Mouse (Mus musculus) lung, postnatal 0 days (tissue): ENCODE data around the gene Lcp1. TPM values are rescaled to one million over a fixed set of nuclear protein-coding genes. Genes with fewer than 3 reads are reported as not detected.
A peak's percentile ranks its signal among the peaks of the same experiment; 100 is the strongest.

ENCODE experiments used
- ATAC-seq: fragments of 200-750 bp; cut with Nextera tagmentation; 2 replicates; pipeline ENCODE4 v1.8.0; 2017; ENCODE audit warnings: moderate library complexity
- DNase-seq: peaks from one replicate; pipeline ENCODE4 v3.0.0-alpha.2; 2016; ENCODE audit warnings: low spot score
- H3K27ac ChIP-seq: fragments of 300-500 bp; sonication (generic); 2 replicates; pipeline ENCODE4 v1.5.1; 2014; ENCODE audit warnings: antibody characterized with exemption, mild to moderate bottlenecking, low read length, mixed read lengths
- H3K27me3 ChIP-seq: fragments of 300-500 bp; sonication (generic); replicated peaks from 2 replicates; pipeline ENCODE4 v1.6.1; 2014; ENCODE audit warnings: low read length, mixed read lengths; ENCODE audit not compliant: insufficient read depth
- H3K36me3 ChIP-seq: fragments of 300-500 bp; sonication (generic); 2 replicates; pipeline ENCODE4 v1.6.1; 2014; ENCODE audit warnings: low read length, mixed read lengths; ENCODE audit not compliant: insufficient read depth
- H3K4me1 ChIP-seq: fragments of 300-500 bp; sonication (generic); 2 replicates; pipeline ENCODE4 v1.6.1; 2014; ENCODE audit warnings: antibody characterized with exemption, low read depth, low read length, mixed read lengths; ENCODE audit not compliant: insufficient read depth
- H3K4me2 ChIP-seq: fragments of 300-500 bp; sonication (generic); replicated peaks from 2 replicates; pipeline ENCODE4 v1.6.1; 2014; ENCODE audit warnings: low read depth, mild to moderate bottlenecking, low read length, moderate library complexity, mixed read lengths
- H3K4me3 ChIP-seq: fragments of 300-500 bp; sonication (generic); 2 replicates; pipeline ENCODE4 v1.5.1; 2014; ENCODE audit warnings: low read depth, low read length
- H3K9ac ChIP-seq: fragments of 300-500 bp; sonication (generic); replicated peaks from 2 replicates; pipeline ENCODE4 v1.6.1; 2014; ENCODE audit warnings: low read depth, mild to moderate bottlenecking
- H3K9me3 ChIP-seq: fragments of 300-500 bp; sonication (generic); 2 replicates; pipeline ENCODE4 v1.6.1; 2016; ENCODE audit warnings: low read length, mixed read lengths
- CTCF ChIP-seq: IDR thresholded peaks from 2 replicates; pipeline ENCODE4 v1.5.1; 2016; ENCODE audit warnings: antibody characterized with exemption, mild to moderate bottlenecking
- EP300 ChIP-seq: IDR thresholded peaks from 2 replicates; pipeline ENCODE4 v1.6.1; 2016; ENCODE audit warnings: antibody characterized with exemption, mild to moderate bottlenecking, control low read depth
- WGBS: fragments of 180-500 bp; shearing (Covaris S2); extraction: QIAGEN DNeasy Blood & Tissue Kit; methylation state at CpG from one replicate; pipeline ENCODE4 v1.1.7; 2014; 5-methylcytosine and 5-hydroxymethylcytosine counted together
- microRNA-seq: library from miRNA; unstranded; fragments of <30 nt; microRNA quantifications from one replicate; pipeline ENCODE4, GENCODE M21; 2016
- polyA plus RNA-seq: library from polyadenylated mRNA; unstranded; fragments of >200 nt; fragmentation: Nextera tagmentation; extraction: Ambion mirVana; gene quantifications from 2 replicates; pipeline ENCODE4 v1.2.1, GENCODE M21; 2015

The Lcp1 gene
- polyA plus RNA-seq, 1 experiment from 2014 or later: 73.7 TPM

- ATAC-seq: no peak
These were observed 138.6 kb downstream of the Lcp1 start for GRCm38 (mm10) chr14:75269531-75269930.

GRCm38 (mm10) chr14:75279716-75280115, 148.8 kb downstream of the Lcp1 start:
- ATAC-seq (no peak), DNase-seq (no peak)
- WGBS: 80% methylated on average over 6 of the region's 6 CpGs
- Histone ChIP-seq H3K9ac (no peak overlapping the region), H3K27me3 (no peaks in the 10 kb centered on the region), H3K4me2 (no peak overlapping the region), H3K27ac (no peak overlapping the region), H3K36me3 (no peaks in the 10 kb centered on the region), H3K4me1 (no peaks in the 10 kb centered on the region; the same call in 1 of the 2 replicates), H3K4me3 (no peak overlapping the region), H3K9me3 (no peaks in the 10 kb centered on the region)
- no peak for TF ChIP-seq CTCF
- TF ChIP-seq EP300: no peak

More at GRCm38 (mm10) chr14:75269531-75269930, 138.6 kb downstream of the Lcp1 start:
- no peak overlapping the region for H3K9ac ChIP-seq
- H3K9me3 ChIP-seq: no peaks in the 10 kb centered on the region
- no peaks in the 10 kb centered on the region for H3K36me3 ChIP-seq
- 82% methylated on average over 5 of the region's 5 CpGs for WGBS
- DNase-seq: no peak
- H3K4me3 ChIP-seq: no peak overlapping the region
- H3K27me3 ChIP-seq: no peaks in the 10 kb centered on the region
- H3K4me1 ChIP-seq: no peaks in the 10 kb centered on the region
- TF ChIP-seq CTCF: no peak
- no peak for TF ChIP-seq EP300
- H3K4me2 ChIP-seq: no peak overlapping the region
- no peak overlapping the region for H3K27ac ChIP-seq

- 31% methylated on average over 5 of the region's 5 CpGs for WGBS
These were observed 149.5 kb downstream of the Lcp1 start for GRCm38 (mm10) chr14:75280406-75280805.

More at GRCm38 (mm10) chr14:75280406-75280805, 149.5 kb downstream of the Lcp1 start:
- no peak for TF ChIP-seq CTCF
- TF ChIP-seq EP300: no peak
- Histone ChIP-seq H3K27ac (no peak overlapping the region), H3K9me3 (no peaks in the 10 kb centered on the region), H3K27me3 (no peaks in the 10 kb centered on the region), H3K4me1 (no peaks in the 10 kb centered on the region; the same call in 1 of the 2 replicates), H3K4me3 (no peak overlapping the region), H3K9ac (no peak overlapping the region), H3K4me2 (no peak overlapping the region), H3K36me3 (no peaks in the 10 kb centered on the region)
- DNase-seq: peak; percentile 35
- ATAC-seq: no peak

Small RNA genes lying within 50 kb of the gene (microRNA-seq; reads per million reads assigned to microRNA genes)
- gene Gm44482: not detected

Other genes with a start within 250 kb of the Lcp1 start
- gene Lrch1, start 183.2 kb upstream of the Lcp1 start, polyA plus RNA-seq: 13.5 and 15.3 TPM in 2 replicates
- 0.27 TPM in 2 replicates for gene Rubcnl, start 115.1 kb upstream of the Lcp1 start, polyA plus RNA-seq
- gene Lrrc63, start 220 bp upstream of the Lcp1 start, polyA plus RNA-seq: 0.06 and 0.17 TPM in 2 replicates
- gene Cpb2, start 111.2 kb downstream of the Lcp1 start, polyA plus RNA-seq: not detected in 2 replicates
- gene Zc3h13, start 153.3 kb downstream of the Lcp1 start, polyA plus RNA-seq: 24.3 and 25.8 TPM in 2 replicates